Mouse (Mus musculus): ENCODE results near the gene Mtap. TPM values are rescaled to one million over a fixed set of nuclear protein-coding genes. Genes with fewer than 3 reads are reported as not detected.

Mtap gene
- polyA plus RNA-seq, 1 experiment from 2014 or later = 91.1 TPM

GRCm38 (mm10) chr4:89106505-89106904 is 30.4 kb upstream of the Mtap start:
- Histone ChIP-seq H3K9ac (ENCODE audit: low read length) (no peak overlapping the region), H3K27ac (ENCODE audit: low read depth, low read length) (no peak overlapping the region), H3K9me3 (ENCODE audit: control insufficient read depth, low read length) (no peaks in the 10 kb centered on the region), H3K4me1 (ENCODE audit: control insufficient read depth, insufficient read depth, low read length) (no peaks in the 10 kb centered on the region), H3K27me3 (ENCODE audit: control insufficient read depth, insufficient read depth, low read length) (no peaks in the 10 kb centered on the region), H3K36me3 (ENCODE audit: control insufficient read depth, insufficient read depth, low read length) (no peaks in the 10 kb centered on the region), H3K4me2 (no peak overlapping the region), H3K4me3 (ENCODE audit: low read depth, low read length) (no peak overlapping the region)
- 89% methylated on average over 2 of the region's 2 CpGs for WGBS
- no peak for ATAC-seq (ENCODE audit: low FRiP score)
- no peak for DNase-seq (ENCODE audit: low spot score, missing footprints)

- 93% methylated on average over 11 of the region's 11 CpGs for WGBS
- H3K9me3 ChIP-seq (ENCODE audit: control insufficient read depth, low read length) = no peaks in the 10 kb centered on the region
These were observed 24.7 kb upstream of the Mtap start for GRCm38 (mm10) chr4:89112168-89112710.

GRCm38 (mm10) chr4:89112782-89113181 is 24.1 kb upstream of the Mtap start:
- no peak for ATAC-seq (ENCODE audit: low FRiP score)
- no peaks in the 10 kb centered on the region for H3K36me3 ChIP-seq (ENCODE audit: control insufficient read depth, insufficient read depth, low read length)

More at GRCm38 (mm10) chr4:89112168-89112710, 24.7 kb upstream of the Mtap start:
- H3K4me1 ChIP-seq (ENCODE audit: control insufficient read depth, insufficient read depth, low read length) = no peaks in the 10 kb centered on the region
- DNase-seq (ENCODE audit: low spot score, missing footprints) (no peak), ATAC-seq (ENCODE audit: low FRiP score) (no peak)
- no peaks in the 10 kb centered on the region for H3K27me3 ChIP-seq (ENCODE audit: control insufficient read depth, insufficient read depth, low read length)
- H3K4me3 ChIP-seq (ENCODE audit: low read depth, low read length) = no peak overlapping the region
- no peak overlapping the region for H3K4me2 ChIP-seq
- H3K36me3 ChIP-seq (ENCODE audit: control insufficient read depth, insufficient read depth, low read length) = no peaks in the 10 kb centered on the region
- H3K9ac ChIP-seq (ENCODE audit: low read length) = no peak overlapping the region
- H3K27ac ChIP-seq (ENCODE audit: low read depth, low read length) = no peak overlapping the region

GRCm38 (mm10) chr4:89116006-89116405 is 20.9 kb upstream of the Mtap start:
- WGBS = 83% methylated on average over 2 of the region's 2 CpGs
- DNase-seq (ENCODE audit: low spot score, missing footprints) (no peak), ATAC-seq (ENCODE audit: low FRiP score) (no peak)
- H3K27ac ChIP-seq (ENCODE audit: low read depth, low read length) = no peak overlapping the region
- no peaks in the 10 kb centered on the region for H3K4me1 ChIP-seq (ENCODE audit: control insufficient read depth, insufficient read depth, low read length)
- H3K9me3 ChIP-seq (ENCODE audit: control insufficient read depth, low read length) = no peaks in the 10 kb centered on the region
- no peak overlapping the region for H3K4me3 ChIP-seq (ENCODE audit: low read depth, low read length)
- H3K4me2 ChIP-seq = no peak overlapping the region
- H3K27me3 ChIP-seq (ENCODE audit: control insufficient read depth, insufficient read depth, low read length) = no peaks in the 10 kb centered on the region
- H3K9ac ChIP-seq (ENCODE audit: low read length) = no peak overlapping the region
- H3K36me3 ChIP-seq (ENCODE audit: control insufficient read depth, insufficient read depth, low read length) = no peaks in the 10 kb centered on the region

More at GRCm38 (mm10) chr4:89112782-89113181, 24.1 kb upstream of the Mtap start:
- Histone ChIP-seq H3K9me3 (ENCODE audit: control insufficient read depth, low read length) (no peaks in the 10 kb centered on the region), H3K4me1 (ENCODE audit: control insufficient read depth, insufficient read depth, low read length) (no peaks in the 10 kb centered on the region), H3K4me3 (ENCODE audit: low read depth, low read length) (no peak overlapping the region), H3K9ac (ENCODE audit: low read length) (no peak overlapping the region), H3K4me2 (no peak overlapping the region), H3K27me3 (ENCODE audit: control insufficient read depth, insufficient read depth, low read length) (no peaks in the 10 kb centered on the region), H3K27ac (ENCODE audit: low read depth, low read length) (no peak overlapping the region)
- WGBS = 60% methylated on average over 4 of the region's 4 CpGs
- DNase-seq (ENCODE audit: low spot score, missing footprints) = no peak

GRCm38 (mm10) chr4:89119900-89120299 is 17.0 kb upstream of the Mtap start:
- no peak for ATAC-seq (ENCODE audit: low FRiP score)
- H3K9ac ChIP-seq (ENCODE audit: low read length) = no peak overlapping the region
- no peak overlapping the region for H3K4me2 ChIP-seq
- H3K4me3 ChIP-seq (ENCODE audit: low read depth, low read length) = no peak overlapping the region
- no peak for DNase-seq (ENCODE audit: low spot score, missing footprints)
- H3K9me3 ChIP-seq (ENCODE audit: control insufficient read depth, low read length) = no peaks in the 10 kb centered on the region
- no peaks in the 10 kb centered on the region for H3K4me1 ChIP-seq (ENCODE audit: control insufficient read depth, insufficient read depth, low read length)
- H3K36me3 ChIP-seq (ENCODE audit: control insufficient read depth, insufficient read depth, low read length) = no peaks in the 10 kb centered on the region
- H3K27me3 ChIP-seq (ENCODE audit: control insufficient read depth, insufficient read depth, low read length) = no peaks in the 10 kb centered on the region
- no peak overlapping the region for H3K27ac ChIP-seq (ENCODE audit: low read depth, low read length)

- ATAC-seq (ENCODE audit: low FRiP score) (no peak), DNase-seq (ENCODE audit: low spot score, missing footprints) (no peak)
- 96% methylated on average over 5 of the region's 5 CpGs for WGBS
- Histone ChIP-seq H3K4me2 (no peak overlapping the region), H3K27ac (ENCODE audit: low read depth, low read length) (no peak overlapping the region), H3K9me3 (ENCODE audit: control insufficient read depth, low read length) (no peaks in the 10 kb centered on the region), H3K4me3 (ENCODE audit: low read depth, low read length) (no peak overlapping the region), H3K27me3 (ENCODE audit: control insufficient read depth, insufficient read depth, low read length) (no peaks in the 10 kb centered on the region), H3K36me3 (ENCODE audit: control insufficient read depth, insufficient read depth, low read length) (no peaks in the 10 kb centered on the region), H3K4me1 (ENCODE audit: control insufficient read depth, insufficient read depth, low read length) (no peaks in the 10 kb centered on the region), H3K9ac (ENCODE audit: low read length) (no peak overlapping the region)
These were observed 16.6 kb upstream of the Mtap start for GRCm38 (mm10) chr4:89120353-89120752.

GRCm38 (mm10) chr4:89123446-89124243 is 13.3 kb upstream of the Mtap start:
- 79% methylated on average over 16 of the region's 16 CpGs for WGBS
- Histone ChIP-seq H3K9ac (ENCODE audit: low read length) (no peak overlapping the region), H3K27ac (ENCODE audit: low read depth, low read length) (no peak overlapping the region), H3K4me2 (no peak overlapping the region), H3K36me3 (ENCODE audit: control insufficient read depth, insufficient read depth, low read length) (no peaks in the 10 kb centered on the region), H3K27me3 (ENCODE audit: control insufficient read depth, insufficient read depth, low read length) (no peaks in the 10 kb centered on the region), H3K4me1 (ENCODE audit: control insufficient read depth, insufficient read depth, low read length) (no peaks in the 10 kb centered on the region), H3K4me3 (ENCODE audit: low read depth, low read length) (no peak overlapping the region), H3K9me3 (ENCODE audit: control insufficient read depth, low read length) (no peaks in the 10 kb centered on the region)
- DNase-seq (ENCODE audit: low spot score, missing footprints) (peak; percentile 77), ATAC-seq (ENCODE audit: low FRiP score) (no peak)

GRCm38 (mm10) chr4:89127674-89128073 is 9.2 kb upstream of the Mtap start:
- Histone ChIP-seq H3K27ac (ENCODE audit: low read depth, low read length) (no peak overlapping the region), H3K27me3 (ENCODE audit: control insufficient read depth, insufficient read depth, low read length) (no peaks in the 10 kb centered on the region), H3K4me2 (no peak overlapping the region), H3K9me3 (ENCODE audit: control insufficient read depth, low read length) (no peaks in the 10 kb centered on the region), H3K36me3 (ENCODE audit: control insufficient read depth, insufficient read depth, low read length) (no peaks in the 10 kb centered on the region), H3K4me1 (ENCODE audit: control insufficient read depth, insufficient read depth, low read length) (no peaks in the 10 kb centered on the region), H3K9ac (ENCODE audit: low read length) (no peak overlapping the region), H3K4me3 (ENCODE audit: low read depth, low read length) (no peak overlapping the region)
- DNase-seq (ENCODE audit: low spot score, missing footprints) = no peak
- WGBS = 63% methylated on average over 5 of the region's 5 CpGs
- ATAC-seq (ENCODE audit: low FRiP score) = no peak

GRCm38 (mm10) chr4:89128080-89128936 is 8.6 kb upstream of the Mtap start:
- DNase-seq (ENCODE audit: low spot score, missing footprints) (peak; percentile 95), ATAC-seq (ENCODE audit: low FRiP score) (peak; percentile 70)
- H3K9me3 ChIP-seq (ENCODE audit: control insufficient read depth, low read length) = no peaks in the 10 kb centered on the region
- no peaks in the 10 kb centered on the region for H3K27me3 ChIP-seq (ENCODE audit: control insufficient read depth, insufficient read depth, low read length)
- H3K4me1 ChIP-seq (ENCODE audit: control insufficient read depth, insufficient read depth, low read length) = no peaks in the 10 kb centered on the region
- H3K9ac ChIP-seq (ENCODE audit: low read length) = no peak overlapping the region
- no peak overlapping the region for H3K4me3 ChIP-seq (ENCODE audit: low read depth, low read length)
- no peaks in the 10 kb centered on the region for H3K36me3 ChIP-seq (ENCODE audit: control insufficient read depth, insufficient read depth, low read length)
- no peak overlapping the region for H3K4me2 ChIP-seq
- H3K27ac ChIP-seq (ENCODE audit: low read depth, low read length) = no peak overlapping the region
- WGBS = 35% methylated on average over 20 of the region's 20 CpGs

Data from midbrain, embryonic 11.5 days (tissue).